Mouse (Mus musculus) hindbrain, embryonic 15.5 days (tissue): ENCODE measurements around the gene AI413582. TPM values are rescaled to one million over a fixed set of nuclear protein-coding genes. Genes with fewer than 3 reads are reported as not detected.

Experiments used
- ATAC-seq: fragments of 200-750 bp; cut with Nextera tagmentation; 2 replicates; pipeline ENCODE4 v1.8.0; 2017; ENCODE audit warnings: low read depth, moderate number of reproducible peaks, moderate TSS enrichment; ENCODE audit not compliant: low FRiP score
- H3K27ac ChIP-seq: fragments of 300-500 bp; sonication (generic); replicated peaks from 2 replicates; pipeline ENCODE4 v1.5.1; 2015; ENCODE audit warnings: mild to moderate bottlenecking, inconsistent platforms
- H3K27me3 ChIP-seq: fragments of 300-500 bp; sonication (generic); 2 replicates; pipeline ENCODE4 v1.6.1; 2015; ENCODE audit warnings: control low read depth, inconsistent platforms
- H3K36me3 ChIP-seq: fragments of 300-500 bp; sonication (generic); 2 replicates; pipeline ENCODE4 v1.6.1; 2015; ENCODE audit warnings: control low read depth, inconsistent platforms
- H3K4me1 ChIP-seq: fragments of 300-500 bp; sonication (generic); replicated peaks from 2 replicates; pipeline ENCODE4 v1.6.1; 2015; ENCODE audit warnings: control low read depth, inconsistent platforms
- H3K4me2 ChIP-seq: fragments of 300-500 bp; sonication (generic); 2 replicates; pipeline ENCODE4 v1.6.1; 2015; ENCODE audit warnings: moderate library complexity, mild to moderate bottlenecking, inconsistent platforms
- H3K4me3 ChIP-seq: fragments of 300-500 bp; sonication (generic); 2 replicates; pipeline ENCODE4 v1.5.1; 2015; ENCODE audit warnings: mild to moderate bottlenecking, inconsistent platforms
- H3K9ac ChIP-seq: fragments of 300-500 bp; sonication (generic); 2 replicates; pipeline ENCODE4 v1.6.1; 2015; ENCODE audit warnings: inconsistent platforms
- H3K9me3 ChIP-seq: fragments of 300-500 bp; sonication (generic); 2 replicates; pipeline ENCODE4 v1.6.1; 2016; ENCODE audit warnings: control low read depth, inconsistent platforms
- WGBS: fragments of 180-500 bp; shearing (Covaris S2); methylation state at CpG from one replicate; pipeline ENCODE4 v1.1.7; 2015; 5-methylcytosine and 5-hydroxymethylcytosine counted together
- polyA plus RNA-seq: library from polyadenylated mRNA; unstranded; fragments of >200 nt; fragmentation: Nextera tagmentation; extraction: Ambion mirVana; gene quantifications from 2 replicates; pipeline ENCODE4 v1.2.1, GENCODE M21; 2015

The AI413582 gene
- 67.4 and 71.9 TPM in 2 replicates for polyA plus RNA-seq

DNA sequence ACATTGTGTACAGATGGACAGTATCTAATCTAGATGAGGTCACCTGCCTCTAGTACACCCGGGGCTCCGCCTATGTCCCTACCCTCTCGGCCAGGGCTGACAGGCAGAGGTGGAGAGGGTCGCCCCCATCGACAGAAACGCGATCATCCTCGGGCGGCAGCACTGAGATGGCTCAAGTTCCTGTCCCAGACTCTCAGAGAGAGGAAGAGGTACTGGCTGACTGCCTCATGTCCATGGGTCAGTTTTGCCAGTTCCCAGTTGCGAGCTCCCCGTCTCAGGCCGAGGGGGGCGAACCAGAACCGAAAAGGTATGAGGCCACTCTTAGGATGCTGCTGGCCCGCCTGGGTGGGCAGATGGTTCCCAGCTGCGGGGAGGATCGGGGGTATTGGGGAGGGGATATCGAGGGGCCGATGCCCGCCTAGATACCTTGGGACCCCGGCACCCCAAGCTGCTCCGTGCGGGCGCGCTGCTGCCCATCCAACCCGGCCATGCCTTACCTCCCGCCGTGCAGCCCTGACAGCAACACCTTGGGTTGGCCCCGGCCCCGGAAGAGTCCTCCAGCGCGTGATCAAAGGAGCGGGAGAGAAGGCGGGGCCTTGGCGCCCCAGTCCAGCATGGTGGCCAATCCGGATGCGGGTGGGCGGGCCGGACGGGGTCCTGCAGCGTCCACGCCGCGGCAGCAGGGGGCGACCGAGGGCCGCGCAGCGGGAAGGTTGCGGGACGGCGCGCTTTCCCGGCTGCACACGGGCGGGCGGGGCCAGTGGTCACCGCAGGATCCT, at the start of gene AI413582:
Gene AI413582 (minus strand): TSS at position 594 of the 779 bp plus-strand sequence.
- Histone ChIP-seq H3K4me1 (peaks cover 27% of the 10 kb centered on the region), H3K9me3 (no peaks in the 10 kb centered on the region), H3K4me3 (peak within 1 kb of the TSS; percentile 59), H3K9ac (peak within 1 kb of the TSS; percentile 60), H3K4me2 (peak within 1 kb of the TSS; percentile 71), H3K27me3 (no peaks in the 10 kb centered on the region), H3K27ac (peak within 1 kb of the TSS; percentile 72), H3K36me3 (no peaks in the 10 kb centered on the region)
- peak; percentile 94 for ATAC-seq
- WGBS, result 0% methylated on average over 57 of the region's 58 CpGs

DNA sequence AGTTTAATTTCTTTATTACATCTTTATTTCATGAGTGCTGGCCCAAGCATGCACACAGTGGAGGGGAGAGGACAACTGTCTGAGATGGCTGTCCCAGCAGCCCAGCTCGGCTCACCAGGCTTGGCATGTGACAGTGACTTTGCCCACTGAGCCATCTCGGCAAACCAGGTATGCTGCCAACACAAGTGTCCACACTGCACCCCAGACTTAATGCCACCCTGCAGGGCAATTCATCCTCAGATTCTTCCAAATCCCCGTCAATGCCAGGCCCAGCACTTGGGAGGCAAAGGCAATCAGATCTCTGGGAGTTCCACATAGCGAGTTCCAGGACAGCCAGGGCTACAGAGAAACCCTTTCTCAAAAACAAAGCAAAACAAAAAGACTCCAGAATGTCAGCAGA, 47.5 kb upstream of the AI413582 start:
- WGBS, result 61% methylated on average over 4 of the region's 4 CpGs
- ATAC-seq, result no peak
- Histone ChIP-seq H3K4me3 (no peak overlapping the region), H3K27ac (no peak overlapping the region), H3K9me3 (no peaks in the 10 kb centered on the region), H3K9ac (no peak overlapping the region), H3K4me2 (no peak overlapping the region), H3K4me1 (peaks cover 44% of the 10 kb centered on the region), H3K27me3 (no peaks in the 10 kb centered on the region), H3K36me3 (peaks cover 6% of the 10 kb centered on the region; the same call in 1 of the 2 replicates)

DNA sequence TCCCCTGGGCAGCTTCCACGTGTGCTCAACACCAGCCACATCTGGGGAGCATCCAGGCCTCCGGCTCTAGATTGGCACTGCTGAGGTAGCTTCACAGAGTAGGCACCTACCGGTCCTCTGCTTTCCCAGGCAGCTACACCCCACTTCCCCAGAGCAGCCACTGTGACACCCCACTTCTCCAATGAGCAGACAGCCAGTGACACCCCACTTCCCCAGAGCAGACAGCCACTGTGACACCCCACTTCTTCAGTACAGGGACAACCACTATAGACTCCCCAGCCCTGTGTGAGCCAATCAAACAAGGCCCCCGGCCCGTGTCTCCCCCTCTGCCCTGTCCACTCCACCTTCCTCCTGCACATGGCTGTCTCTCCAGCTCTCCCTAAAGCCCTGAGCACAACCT, 46.4 kb upstream of the AI413582 start:
- Histone ChIP-seq H3K27me3 (no peaks in the 10 kb centered on the region), H3K9ac (no peak overlapping the region), H3K4me1 (peaks cover 44% of the 10 kb centered on the region), H3K27ac (no peak overlapping the region), H3K9me3 (no peaks in the 10 kb centered on the region), H3K36me3 (no peaks in the 10 kb centered on the region), H3K4me3 (no peak overlapping the region), H3K4me2 (no peak overlapping the region)
- ATAC-seq, result no peak
- WGBS, result 89% methylated on average over 5 of the region's 5 CpGs

DNA sequence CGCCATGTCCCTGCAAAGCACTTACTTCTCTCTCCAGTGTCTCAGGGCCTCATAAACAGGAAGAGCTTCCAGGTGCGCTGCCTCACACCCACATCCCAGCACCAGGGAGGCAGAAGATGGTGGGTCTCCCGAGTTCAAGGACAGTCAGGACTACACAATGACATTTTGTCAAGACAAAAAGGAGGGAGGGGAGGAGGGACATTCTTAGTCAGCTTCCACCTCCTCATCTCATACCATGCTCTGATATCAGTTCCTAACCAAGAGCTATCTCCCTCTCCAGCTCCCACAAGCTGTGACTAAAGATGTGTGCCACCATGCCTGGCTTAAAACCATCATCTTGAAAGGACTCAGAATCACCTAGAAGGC, 45.9 kb upstream of the AI413582 start:
- no peaks in the 10 kb centered on the region for H3K27me3 ChIP-seq
- H3K4me3 ChIP-seq, result no peak overlapping the region
- 82% methylated on average over 3 of the region's 3 CpGs for WGBS
- 0 out of 2 replicates have a peak overlapping the region, but pooled peaks have one; percentile 28 for H3K27ac ChIP-seq
- H3K9me3 ChIP-seq, result no peaks in the 10 kb centered on the region
- H3K4me1 ChIP-seq, result peaks cover 44% of the 10 kb centered on the region
- no peak overlapping the region for H3K4me2 ChIP-seq
- ATAC-seq, result no peak
- H3K36me3 ChIP-seq, result no peaks in the 10 kb centered on the region
- no peak overlapping the region for H3K9ac ChIP-seq

DNA sequence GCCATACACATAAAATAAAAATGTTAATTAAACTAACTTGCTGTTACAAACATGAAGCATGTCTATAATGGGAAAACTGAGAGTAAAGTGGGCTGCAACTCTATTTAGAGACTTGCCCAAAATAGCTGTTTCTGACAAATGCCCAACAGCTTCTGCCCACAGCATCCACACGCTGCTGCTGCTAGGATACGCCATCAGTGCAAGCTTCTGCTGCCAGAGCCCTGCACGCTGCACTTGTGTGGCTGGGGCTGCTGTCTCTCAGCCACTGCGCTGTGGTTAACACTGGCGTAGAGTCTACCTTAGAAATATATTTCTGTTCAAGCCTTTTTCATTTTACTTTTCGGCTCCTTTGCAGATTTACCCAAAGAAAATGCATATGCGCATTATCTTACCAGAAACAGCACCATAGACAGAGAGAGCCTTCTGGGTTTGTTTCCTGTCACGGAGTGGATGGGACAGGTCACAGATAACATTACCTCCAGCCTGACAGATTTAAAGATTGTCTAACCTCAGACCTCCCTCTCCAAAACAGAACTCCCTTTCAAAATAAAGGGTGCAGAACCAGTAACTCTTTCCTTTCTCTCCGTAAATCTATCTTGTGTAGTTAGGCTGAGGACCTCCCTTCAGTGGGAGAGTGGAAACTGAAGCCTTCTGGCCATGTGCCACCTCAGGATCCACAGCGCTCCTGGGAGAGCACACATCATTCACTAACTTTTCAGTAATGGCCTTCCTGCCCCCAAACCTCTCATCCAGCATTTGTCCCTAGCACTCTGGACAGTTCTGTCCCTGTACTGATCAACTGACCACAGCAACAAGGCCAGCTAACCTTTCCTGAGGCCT, 45.3 kb upstream of the AI413582 start:
- H3K27me3 ChIP-seq, result no peaks in the 10 kb centered on the region
- H3K36me3 ChIP-seq, result no peaks in the 10 kb centered on the region
- no peak for ATAC-seq
- H3K4me2 ChIP-seq, result no peak overlapping the region
- no peak overlapping the region for H3K4me3 ChIP-seq
- H3K9ac ChIP-seq, result no peak overlapping the region
- H3K4me1 ChIP-seq, result peaks cover 48% of the 10 kb centered on the region
- H3K9me3 ChIP-seq, result no peaks in the 10 kb centered on the region
- H3K27ac ChIP-seq, result peak overlapping the region; percentile 28; the same call in 1 of the 2 replicates
- 69% methylated on average over 10 of the region's 10 CpGs for WGBS

DNA sequence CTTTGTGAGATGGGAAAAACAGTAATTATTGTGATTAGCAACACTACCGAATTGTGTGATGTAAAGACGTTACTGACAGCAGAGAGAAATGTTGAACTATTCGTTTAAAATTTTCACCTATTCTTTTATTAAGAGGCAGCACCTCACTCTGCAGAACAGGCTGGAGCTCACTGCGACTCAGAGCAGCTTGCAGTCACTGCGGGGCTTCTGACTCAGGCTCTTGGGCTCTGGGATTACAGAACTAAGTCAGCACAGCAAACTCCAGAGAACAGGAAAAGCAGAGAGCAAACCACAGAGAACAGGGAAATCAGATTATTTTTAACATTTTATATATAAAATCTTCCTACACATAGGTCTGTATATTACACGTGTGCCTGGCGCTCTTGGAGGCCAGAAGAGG, 44.0 kb upstream of the AI413582 start:
- WGBS, result 86% methylated on average over 7 of the region's 7 CpGs
- Histone ChIP-seq H3K27ac (no peak overlapping the region), H3K4me2 (no peak overlapping the region), H3K27me3 (no peaks in the 10 kb centered on the region), H3K4me3 (no peak overlapping the region), H3K9ac (no peak overlapping the region), H3K36me3 (no peaks in the 10 kb centered on the region), H3K9me3 (no peaks in the 10 kb centered on the region), H3K4me1 (peaks cover 52% of the 10 kb centered on the region)
- ATAC-seq, result no peak

DNA sequence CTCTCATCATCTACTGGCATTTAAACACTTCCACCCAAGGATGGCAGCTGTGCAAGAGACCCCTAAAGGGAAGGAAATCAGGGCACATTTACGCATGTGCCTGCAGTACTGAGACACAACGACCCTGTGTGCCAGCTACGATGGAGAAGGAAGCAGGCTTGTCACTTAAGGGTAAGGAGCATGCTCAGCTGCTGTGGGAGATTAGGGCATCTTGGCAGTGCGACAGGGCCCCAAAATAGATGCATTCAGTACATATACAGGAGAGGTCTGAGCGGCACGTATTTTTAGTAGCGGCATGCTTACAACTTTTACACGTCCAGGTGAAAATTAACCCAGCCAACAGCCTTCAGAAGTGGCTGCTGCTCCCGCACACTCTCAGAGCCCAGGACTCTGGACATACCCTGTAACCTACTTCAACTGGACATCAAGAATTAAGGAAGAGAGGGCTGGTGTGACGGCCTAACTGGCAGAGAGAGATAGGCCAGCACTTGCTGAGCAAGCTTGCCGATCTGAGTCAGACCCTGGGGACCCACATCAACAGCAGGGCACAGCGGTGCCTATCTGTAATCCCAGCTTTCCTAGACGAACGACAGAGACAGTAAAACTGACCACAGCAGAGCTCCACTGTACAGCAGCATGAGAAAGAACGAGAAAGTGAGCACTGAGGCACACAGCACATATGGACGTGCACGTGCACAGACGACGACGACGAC, 38.1 kb upstream of the AI413582 start:
- H3K4me2 ChIP-seq, result no peak overlapping the region
- peaks cover 60% of the 10 kb centered on the region for H3K4me1 ChIP-seq
- H3K27me3 ChIP-seq, result no peaks in the 10 kb centered on the region
- no peaks in the 10 kb centered on the region for H3K36me3 ChIP-seq
- H3K4me3 ChIP-seq, result no peak overlapping the region
- no peak overlapping the region for H3K27ac ChIP-seq
- H3K9ac ChIP-seq, result no peak overlapping the region
- 69% methylated on average over 21 of the region's 21 CpGs for WGBS
- H3K9me3 ChIP-seq, result no peaks in the 10 kb centered on the region
- ATAC-seq, result no peak

DNA sequence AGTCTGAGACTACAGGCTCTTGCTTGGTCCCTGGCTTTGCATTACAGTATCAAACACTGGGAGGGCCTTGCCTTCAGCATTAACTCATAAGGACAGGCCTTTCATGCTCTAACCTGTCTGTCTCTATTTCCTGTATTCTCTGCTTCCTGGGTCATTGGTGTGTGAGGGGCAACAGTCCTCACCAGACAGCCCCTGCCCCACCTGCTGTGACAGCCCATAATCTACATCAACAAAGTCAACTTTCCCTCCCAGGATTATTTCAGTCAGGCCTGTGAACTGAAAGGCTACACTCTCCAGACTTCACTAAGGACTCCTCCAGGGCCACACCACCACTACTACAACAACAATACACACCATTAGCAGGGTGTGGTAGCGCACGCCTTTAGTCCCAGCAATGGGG, 37.5 kb upstream of the AI413582 start:
- Histone ChIP-seq H3K4me2 (no peak overlapping the region), H3K36me3 (no peaks in the 10 kb centered on the region), H3K27ac (0 out of 2 replicates have a peak overlapping the region, but pooled peaks have one; percentile 15), H3K27me3 (no peaks in the 10 kb centered on the region), H3K4me3 (no peak overlapping the region), H3K4me1 (peaks cover 60% of the 10 kb centered on the region), H3K9me3 (no peaks in the 10 kb centered on the region), H3K9ac (no peak overlapping the region)
- WGBS, result 84% methylated on average over 2 of the region's 2 CpGs
- no peak for ATAC-seq

DNA sequence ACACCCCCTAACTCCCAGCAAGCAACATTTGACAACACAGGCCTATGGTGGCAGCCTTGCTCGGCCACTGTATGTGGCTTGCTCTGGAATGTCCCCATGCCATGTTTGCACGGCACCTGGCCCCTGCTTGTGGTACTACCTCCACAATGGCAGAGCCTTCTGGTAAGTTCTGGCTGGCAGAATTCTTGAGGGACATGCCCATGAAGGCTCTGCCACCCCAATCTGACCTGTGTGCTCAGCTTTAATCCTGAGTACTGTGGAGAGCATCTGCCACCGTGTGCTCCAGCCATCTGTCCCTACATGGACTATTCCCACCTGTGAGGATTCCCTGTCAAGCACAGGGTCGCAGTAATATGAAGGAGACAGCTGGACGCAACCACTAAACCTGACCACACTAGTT, 35.3 kb upstream of the AI413582 start:
- H3K36me3 ChIP-seq, result 0 out of 2 replicates have a peak, but pooled peaks cover 6% of the 10 kb centered on the region
- no peak overlapping the region for H3K4me2 ChIP-seq
- H3K9me3 ChIP-seq, result no peaks in the 10 kb centered on the region
- no peaks in the 10 kb centered on the region for H3K27me3 ChIP-seq
- H3K27ac ChIP-seq, result 0 out of 2 replicates have a peak overlapping the region, but pooled peaks have one; percentile 10
- no peak overlapping the region for H3K4me3 ChIP-seq
- 0 out of 2 replicates have a peak, but pooled peaks have one; percentile 29 for ATAC-seq
- WGBS, result 68% methylated on average over 5 of the region's 5 CpGs
- H3K4me1 ChIP-seq, result peaks cover 56% of the 10 kb centered on the region
- 0 out of 2 replicates have a peak overlapping the region, but pooled peaks have one; percentile 2 for H3K9ac ChIP-seq

DNA sequence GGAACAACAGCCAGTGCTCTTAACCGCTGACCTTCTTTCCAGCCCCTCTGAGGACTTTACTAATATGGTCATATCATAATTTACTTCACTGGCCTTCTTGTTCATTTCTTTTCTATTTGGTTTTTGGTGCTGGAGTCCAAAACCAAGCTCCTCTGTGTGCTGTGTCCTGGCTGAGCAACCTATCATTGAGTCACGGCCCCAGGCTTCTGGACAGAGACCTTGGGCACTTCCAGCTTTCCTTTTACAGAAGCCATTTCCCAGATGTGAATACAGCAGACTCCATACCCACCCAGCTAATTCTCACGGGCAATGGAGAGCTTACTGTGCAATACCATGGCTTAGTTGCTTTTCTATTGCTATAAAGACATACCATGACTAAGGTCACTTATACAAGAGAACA, 34.7 kb upstream of the AI413582 start:
- 88% methylated on average over 3 of the region's 3 CpGs for WGBS
- H3K4me3 ChIP-seq, result no peak overlapping the region
- H3K27me3 ChIP-seq, result no peaks in the 10 kb centered on the region
- no peak overlapping the region for H3K27ac ChIP-seq
- H3K4me1 ChIP-seq, result peaks cover 56% of the 10 kb centered on the region
- H3K4me2 ChIP-seq, result no peak overlapping the region
- H3K36me3 ChIP-seq, result 0 out of 2 replicates have a peak, but pooled peaks cover 6% of the 10 kb centered on the region
- no peak overlapping the region for H3K9ac ChIP-seq
- H3K9me3 ChIP-seq, result no peaks in the 10 kb centered on the region
- no peak for ATAC-seq

DNA sequence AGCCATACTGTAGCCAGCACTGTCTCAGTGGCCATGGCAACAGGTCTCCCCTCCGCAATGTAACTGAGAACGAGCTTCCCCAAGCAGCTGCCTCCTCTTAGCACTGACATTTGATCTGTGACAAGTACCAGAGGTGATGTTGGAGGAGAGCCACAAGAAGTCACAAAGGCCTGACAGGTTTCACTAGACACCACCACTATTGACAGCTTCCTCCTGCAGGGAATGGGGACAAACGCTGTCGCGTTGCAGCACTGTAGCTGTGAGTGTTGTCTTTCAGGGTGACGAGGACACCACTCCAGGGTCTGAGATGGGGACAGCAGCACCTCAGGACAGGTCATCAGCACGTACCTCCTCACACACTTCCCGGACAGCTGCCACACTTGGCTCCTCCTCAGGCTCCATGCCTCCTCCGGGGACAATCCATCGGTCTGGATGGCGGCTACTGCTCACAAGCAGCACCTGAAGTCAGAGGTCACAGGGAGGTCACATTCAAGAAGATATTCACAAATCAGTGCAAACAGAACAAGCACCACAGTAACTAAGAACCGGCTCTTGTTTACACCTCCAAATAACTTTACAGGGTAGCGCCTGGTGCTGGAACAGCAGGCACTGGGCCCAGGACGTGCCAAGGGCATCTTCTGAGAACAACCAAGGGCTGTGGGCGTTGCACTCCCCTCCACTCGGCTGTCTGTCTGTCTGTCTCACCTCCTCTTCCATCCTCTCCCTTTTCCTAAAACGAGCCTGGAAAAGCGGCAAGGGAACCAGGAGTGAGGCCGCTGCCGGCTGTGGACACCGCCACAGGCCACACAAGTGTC, 31.0 kb upstream of the AI413582 start:
- no peak overlapping the region for H3K9ac ChIP-seq
- ATAC-seq, result no peak
- WGBS, result 82% methylated on average over 21 of the region's 21 CpGs

More for the DNA sequence above, 31.0 kb upstream of the AI413582 start:
- peaks cover 19% of the 10 kb centered on the region for H3K4me1 ChIP-seq
- no peak overlapping the region for H3K4me3 ChIP-seq
- no peak overlapping the region for H3K27ac ChIP-seq
- H3K27me3 ChIP-seq, result no peaks in the 10 kb centered on the region
- peaks cover 27% of the 10 kb centered on the region for H3K36me3 ChIP-seq
- H3K4me2 ChIP-seq, result no peak overlapping the region
- H3K9me3 ChIP-seq, result no peaks in the 10 kb centered on the region
